Comparison of ENCODE assay signal across 16 mouse cellular contexts in the genomic region with DNA sequence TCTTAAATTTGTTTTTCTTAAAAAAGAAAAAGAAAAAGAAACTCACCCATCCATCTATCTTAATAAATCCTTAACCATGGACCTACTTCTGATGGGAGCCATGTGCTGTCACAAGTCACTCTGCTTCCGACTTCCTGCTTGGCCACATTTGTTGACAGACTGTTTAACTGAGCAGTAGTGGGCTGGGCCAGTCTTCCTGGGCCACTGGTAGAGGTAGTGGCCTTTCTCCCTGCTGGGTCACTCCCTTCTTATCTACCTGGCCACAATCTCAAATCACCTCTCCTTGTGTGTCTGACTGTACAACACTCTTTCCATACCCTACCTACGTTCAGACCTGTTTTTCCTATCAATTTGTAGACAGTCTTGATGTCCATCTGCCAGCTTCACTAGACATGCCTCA.
"Had no signal": no experiment of that assay in that cellular context is flagged by ENCODE, and none has a peak within 500 bp of the region (broad histone marks: within the 10 kb centered on the region; RNA-seq: fewer than 3 reads in every experiment).

No protein-coding gene starts in this region.

- H3K36me3 ChIP-seq: neural tube, embryonic 12.5 days; neural tube, embryonic 13.5 days; neural tube, embryonic 15.5 days; stomach, embryonic 15.5 days had no signal

- H3K27ac ChIP-seq: neural tube, embryonic 12.5 days; neural tube, embryonic 13.5 days; neural tube, embryonic 15.5 days; stomach, embryonic 15.5 days had no signal

- H3K4me2 ChIP-seq: neural tube, embryonic 12.5 days; neural tube, embryonic 13.5 days; neural tube, embryonic 15.5 days; stomach, embryonic 15.5 days had no signal

- H3K4me3 ChIP-seq: neural tube, embryonic 12.5 days; neural tube, embryonic 13.5 days; neural tube, embryonic 15.5 days; stomach, embryonic 15.5 days had no signal

- H3K9ac ChIP-seq: neural tube, embryonic 12.5 days; neural tube, embryonic 13.5 days; neural tube, embryonic 15.5 days; stomach, embryonic 15.5 days had no signal

- H3K4me1 ChIP-seq: neural tube, embryonic 12.5 days; neural tube, embryonic 15.5 days; stomach, embryonic 15.5 days had no signal

- H3K9me3 ChIP-seq: neural tube, embryonic 12.5 days; neural tube, embryonic 13.5 days; neural tube, embryonic 15.5 days; stomach, embryonic 15.5 days had no signal

- DNase-seq: retina, postnatal 1 day; right cerebral cortex, adult 18-20 months; right cerebral cortex, postnatal 14 days; right cerebral cortex, postnatal 25 days; right cerebral cortex, postnatal 4 days; spleen, adult 18-20 months; thymus, adult 18-20 months; thymus, adult 2 months; thymus, postnatal 14 days; thymus, postnatal 25 days; thymus, postnatal 36 days; thymus, postnatal 4 days had no signal

- H3K27me3 ChIP-seq: neural tube, embryonic 12.5 days; neural tube, embryonic 13.5 days; neural tube, embryonic 15.5 days; stomach, embryonic 15.5 days had no signal
